Mouse (Mus musculus) embryonic facial prominence, embryonic 14.5 days (tissue): ENCODE measurements around the gene Atp9a. TPM values are rescaled to one million over a fixed set of nuclear protein-coding genes. Genes with fewer than 3 reads are reported as not detected.

Experiments
- ATAC-seq: fragments of 200-750 bp; cut with Nextera tagmentation; 2 replicates; pipeline ENCODE4 v1.8.0; 2017; ENCODE audit warnings: low read depth, moderate number of reproducible peaks, moderate TSS enrichment
- DNase-seq: peaks from one replicate; pipeline ENCODE4 v3.0.0-alpha.2; 2015; ENCODE audit warnings: low spot score
- H3K27ac ChIP-seq: fragments of 300-500 bp; sonication (generic); replicated peaks from 2 replicates; pipeline ENCODE4 v1.5.1; 2014; ENCODE audit warnings: low read depth, mild to moderate bottlenecking, low read length, moderate library complexity
- H3K27me3 ChIP-seq: fragments of 300-500 bp; sonication (generic); replicated peaks from 2 replicates; pipeline ENCODE4 v1.6.1; 2014; ENCODE audit warnings: low read length; ENCODE audit not compliant: control insufficient read depth, insufficient read depth
- H3K36me3 ChIP-seq: fragments of 300-500 bp; sonication (generic); 2 replicates; pipeline ENCODE4 v1.6.1; 2014; ENCODE audit warnings: low read length, mixed read lengths; ENCODE audit not compliant: control insufficient read depth, insufficient read depth
- H3K4me1 ChIP-seq: fragments of 300-500 bp; sonication (generic); 2 replicates; pipeline ENCODE4 v1.6.1; 2014; ENCODE audit warnings: antibody characterized with exemption, low read length; ENCODE audit not compliant: control insufficient read depth, insufficient read depth
- H3K4me2 ChIP-seq: fragments of 300-500 bp; sonication (generic); 2 replicates; pipeline ENCODE4 v1.6.1; 2014; ENCODE audit warnings: low read depth, mild to moderate bottlenecking, low read length, moderate library complexity, mixed read lengths
- H3K4me3 ChIP-seq: fragments of 300-500 bp; sonication (generic); 2 replicates; pipeline ENCODE4 v1.5.1; 2014; ENCODE audit warnings: low read depth, mild to moderate bottlenecking, low read length
- H3K9ac ChIP-seq: fragments of 300-500 bp; sonication (generic); 2 replicates; pipeline ENCODE4 v1.6.1; 2014; ENCODE audit warnings: low read depth, mild to moderate bottlenecking, low read length, moderate library complexity, mixed read lengths
- H3K9me3 ChIP-seq: fragments of 300-500 bp; sonication (generic); 2 replicates; pipeline ENCODE4 v1.6.1; 2016; ENCODE audit warnings: low read length; ENCODE audit not compliant: control insufficient read depth
- WGBS: fragments of 180-500 bp; shearing (Covaris S2); extraction: QIAGEN DNeasy Blood & Tissue Kit; methylation state at CpG from one replicate; pipeline ENCODE4 v1.1.7; 2014; 5-methylcytosine and 5-hydroxymethylcytosine counted together
- polyA plus RNA-seq: library from polyadenylated mRNA; unstranded; fragments of >200 nt; fragmentation: Nextera tagmentation; extraction: Ambion mirVana; gene quantifications from 2 replicates; pipeline ENCODE4 v1.2.1, GENCODE M21; 2014

The Atp9a gene
- polyA plus RNA-seq, 1 experiment from 2014 or later: 28.7 TPM

DNA sequence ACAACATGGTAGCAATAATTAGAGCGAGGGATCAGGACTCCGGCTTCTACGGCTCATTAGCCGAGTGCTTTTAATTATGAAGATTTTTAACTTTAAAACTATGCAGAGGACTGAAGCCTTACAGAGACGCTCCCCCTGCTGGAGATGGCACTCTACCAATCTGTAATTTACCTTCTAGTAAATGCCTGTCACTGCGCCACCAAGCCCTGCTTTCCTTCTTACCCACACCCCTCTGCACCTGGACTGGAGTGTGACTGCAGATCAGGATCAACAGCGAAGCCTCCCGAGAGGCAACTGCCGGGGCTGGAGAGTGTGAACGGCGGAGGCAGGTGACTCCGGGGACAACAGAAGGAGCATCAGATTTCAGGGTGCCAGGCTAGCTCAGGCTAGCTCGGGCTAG is 72.4 kb downstream of the Atp9a start:
- DNase-seq: peak; percentile 22
- WGBS: 41% methylated on average over 13 of the region's 13 CpGs

DNA sequence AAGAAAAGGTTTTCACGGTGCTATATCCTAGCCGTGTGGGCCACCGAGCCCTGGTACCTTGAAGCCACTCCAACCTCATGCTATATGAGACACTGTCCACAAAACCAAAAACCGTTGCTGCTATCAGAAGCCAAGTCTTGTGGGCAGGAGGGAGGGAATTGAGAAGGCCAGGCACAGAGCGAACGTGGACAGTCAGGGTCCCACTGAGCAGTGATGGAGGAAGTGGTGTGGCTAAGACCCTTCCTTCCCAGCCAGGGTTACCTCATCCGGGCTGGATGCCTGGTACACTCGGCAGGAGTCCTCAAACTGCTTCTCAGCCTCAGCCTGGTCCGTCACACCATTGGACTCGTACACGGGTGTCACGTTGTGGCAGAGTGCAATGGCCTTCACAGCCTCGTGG is 74.5 kb downstream of the Atp9a start:
- H3K27ac ChIP-seq: no peak overlapping the region
- 89% methylated on average over 13 of the region's 13 CpGs for WGBS
- no peak overlapping the region for H3K4me3 ChIP-seq
- ATAC-seq: no peak
- no peaks in the 10 kb centered on the region for H3K4me1 ChIP-seq
- no peak for DNase-seq
- H3K27me3 ChIP-seq: no peaks in the 10 kb centered on the region
- peaks cover 28% of the 10 kb centered on the region for H3K36me3 ChIP-seq
- no peaks in the 10 kb centered on the region for H3K9me3 ChIP-seq
- no peak overlapping the region for H3K9ac ChIP-seq
- no peak overlapping the region for H3K4me2 ChIP-seq

More for the DNA sequence above, 72.4 kb downstream of the Atp9a start:
- Histone ChIP-seq H3K27me3 (no peaks in the 10 kb centered on the region), H3K4me1 (no peaks in the 10 kb centered on the region), H3K4me2 (no peak overlapping the region), H3K9me3 (no peaks in the 10 kb centered on the region), H3K36me3 (peaks cover 36% of the 10 kb centered on the region), H3K9ac (no peak overlapping the region), H3K4me3 (no peak overlapping the region), H3K27ac (no peak overlapping the region)
- no peak for ATAC-seq

DNA sequence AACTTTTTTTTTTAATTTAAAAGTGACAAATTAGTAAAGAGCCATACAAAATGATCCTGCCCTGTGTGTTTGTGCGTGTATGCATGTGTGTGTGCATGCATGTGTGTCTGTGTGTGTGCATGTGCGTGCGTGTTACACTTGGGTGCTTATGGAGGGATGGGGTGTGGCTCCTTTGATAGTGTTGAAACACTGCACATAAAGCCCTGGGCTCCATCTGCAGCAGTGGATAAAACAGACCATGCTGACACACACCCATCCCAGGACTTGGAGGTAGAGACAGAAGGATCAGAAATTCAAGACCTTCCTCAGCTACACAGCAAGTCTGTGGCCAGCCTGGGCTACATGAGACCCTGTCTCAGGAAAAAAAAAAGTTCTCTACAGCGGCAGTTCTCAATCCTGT is 76.5 kb downstream of the Atp9a start:
- DNase-seq (no peak), ATAC-seq (no peak)
- H3K4me2 ChIP-seq: no peak overlapping the region
- H3K36me3 ChIP-seq: peaks cover 16% of the 10 kb centered on the region
- no peak overlapping the region for H3K27ac ChIP-seq
- H3K9me3 ChIP-seq: no peaks in the 10 kb centered on the region
- H3K4me1 ChIP-seq: no peaks in the 10 kb centered on the region
- no peaks in the 10 kb centered on the region for H3K27me3 ChIP-seq
- 89% methylated on average over 4 of the region's 4 CpGs for WGBS
- no peak overlapping the region for H3K9ac ChIP-seq
- no peak overlapping the region for H3K4me3 ChIP-seq

DNA sequence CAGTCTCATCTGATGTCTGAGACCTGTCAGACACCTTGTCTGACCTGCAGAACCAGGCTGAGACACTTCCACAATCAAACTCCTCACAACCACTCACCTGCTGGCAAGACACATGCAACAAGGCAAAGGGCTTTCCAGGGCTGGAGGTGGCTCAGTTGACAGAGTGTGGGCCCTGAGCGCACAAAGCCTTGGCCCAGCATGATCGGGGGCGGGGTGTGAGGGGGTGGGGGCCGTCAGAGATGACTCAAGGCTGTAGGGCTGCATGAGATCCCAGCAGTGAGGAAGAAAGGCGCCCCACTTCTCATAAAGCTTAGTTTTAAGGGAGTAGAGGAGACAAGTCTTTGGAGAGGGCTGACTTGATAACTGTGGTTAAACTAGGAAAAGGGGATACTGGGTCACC is 78.5 kb downstream of the Atp9a start:
- Histone ChIP-seq H3K27ac (no peak overlapping the region), H3K4me2 (no peak overlapping the region), H3K9ac (no peak overlapping the region), H3K4me3 (no peak overlapping the region), H3K4me1 (no peaks in the 10 kb centered on the region), H3K27me3 (no peaks in the 10 kb centered on the region), H3K9me3 (no peaks in the 10 kb centered on the region), H3K36me3 (peaks cover 22% of the 10 kb centered on the region)
- no peak for DNase-seq
- ATAC-seq: no peak
- WGBS: 77% methylated on average over 5 of the region's 5 CpGs

DNA sequence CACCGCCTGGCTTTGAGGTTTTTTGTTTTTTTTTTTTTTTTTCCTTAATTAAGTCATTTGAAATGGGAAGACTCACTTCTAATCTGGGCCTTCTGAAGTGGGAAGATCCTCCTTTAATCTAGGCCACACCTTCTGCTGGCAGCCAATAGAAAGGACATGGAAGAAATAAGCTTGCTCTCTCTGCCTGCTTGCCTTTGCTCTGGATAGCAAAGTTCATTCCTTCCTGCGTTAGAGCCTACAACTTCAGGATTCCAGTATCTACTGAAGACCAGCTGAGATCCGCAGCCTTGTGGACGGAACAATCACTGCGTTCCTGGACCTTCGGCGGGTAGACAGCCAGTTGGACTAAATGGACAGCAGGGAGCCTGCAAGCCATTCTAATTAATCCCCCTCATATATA is 79.0 kb downstream of the Atp9a start:
- no peak for ATAC-seq
- DNase-seq: no peak
- 86% methylated on average over 7 of the region's 7 CpGs for WGBS

DNA sequence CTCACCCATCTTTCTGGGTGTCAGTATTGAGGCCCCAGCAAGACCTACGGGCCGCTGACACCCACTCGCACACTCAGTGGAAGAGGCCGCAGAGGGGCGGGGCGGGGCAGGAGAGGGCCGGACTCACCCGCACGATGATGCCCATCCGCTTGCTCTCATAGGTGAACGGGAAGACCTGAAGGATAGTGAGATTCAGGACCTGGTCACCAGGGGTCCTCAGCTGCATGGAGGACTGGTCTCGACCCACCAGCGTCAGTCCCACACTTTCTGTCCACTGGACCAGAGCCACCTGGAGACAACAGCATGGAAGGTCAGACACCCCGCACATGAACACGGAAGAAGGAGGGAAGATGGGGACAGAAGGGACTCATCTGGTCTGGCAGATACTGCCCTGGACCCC is 80.4 kb downstream of the Atp9a start:
- Histone ChIP-seq H3K27ac (no peak overlapping the region), H3K9ac (no peak overlapping the region), H3K4me1 (no peaks in the 10 kb centered on the region), H3K4me2 (no peak overlapping the region), H3K9me3 (no peaks in the 10 kb centered on the region), H3K27me3 (no peaks in the 10 kb centered on the region), H3K4me3 (no peak overlapping the region), H3K36me3 (peaks cover 18% of the 10 kb centered on the region)
- DNase-seq (no peak), ATAC-seq (no peak)
- WGBS: 69% methylated on average over 15 of the region's 15 CpGs

More for the DNA sequence above, 79.0 kb downstream of the Atp9a start:
- H3K4me3 ChIP-seq: no peak overlapping the region
- no peak overlapping the region for H3K27ac ChIP-seq
- no peak overlapping the region for H3K9ac ChIP-seq
- H3K4me2 ChIP-seq: no peak overlapping the region
- H3K27me3 ChIP-seq: no peaks in the 10 kb centered on the region
- H3K9me3 ChIP-seq: no peaks in the 10 kb centered on the region
- peaks cover 18% of the 10 kb centered on the region for H3K36me3 ChIP-seq
- no peaks in the 10 kb centered on the region for H3K4me1 ChIP-seq

DNA sequence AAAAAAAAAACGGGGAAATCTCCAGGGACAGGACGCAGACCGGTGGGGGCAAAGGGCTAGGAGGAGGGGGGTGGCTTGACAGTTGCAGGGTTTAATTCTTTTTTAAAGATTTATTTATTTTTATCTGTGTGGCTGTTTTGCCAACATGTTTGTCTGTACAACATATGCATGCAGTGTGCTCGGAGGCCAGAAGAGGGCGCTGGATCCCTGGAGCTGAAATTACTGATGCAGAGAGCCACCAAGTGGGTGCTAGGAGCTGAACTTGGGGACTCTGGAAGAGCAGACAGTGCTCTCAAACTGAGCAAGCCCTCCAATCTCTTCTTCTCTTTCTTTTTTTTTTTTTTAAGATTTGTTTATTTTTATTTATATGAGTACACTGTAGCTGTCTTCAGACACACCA is 81.9 kb downstream of the Atp9a start:
- Histone ChIP-seq H3K4me2 (no peak overlapping the region), H3K27ac (no peak overlapping the region), H3K9me3 (no peaks in the 10 kb centered on the region), H3K27me3 (no peaks in the 10 kb centered on the region), H3K4me3 (no peak overlapping the region), H3K9ac (no peak overlapping the region), H3K4me1 (no peaks in the 10 kb centered on the region), H3K36me3 (peaks cover 18% of the 10 kb centered on the region)
- 58% methylated on average over 5 of the region's 5 CpGs for WGBS
- DNase-seq: no peak
- no peak for ATAC-seq

DNA sequence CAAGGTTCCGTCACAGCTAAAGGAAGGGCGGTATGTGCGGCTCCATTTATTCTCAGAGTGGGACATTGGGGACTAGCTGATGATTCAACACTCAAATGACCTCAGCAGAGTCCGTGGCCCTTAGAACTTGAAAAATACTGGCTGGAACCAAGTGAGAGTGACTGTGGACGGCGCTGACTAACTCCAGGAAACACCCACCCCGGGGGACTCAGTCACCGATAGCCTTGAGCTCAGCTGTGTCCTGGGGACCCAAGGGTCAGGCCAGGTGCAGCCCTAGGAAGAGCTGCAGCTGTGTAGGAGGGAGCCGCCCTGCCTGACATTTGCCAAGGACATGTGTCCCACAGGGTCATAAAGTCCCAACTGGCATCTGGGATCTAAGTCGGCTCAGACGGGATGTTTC is 83.7 kb downstream of the Atp9a start:
- ATAC-seq: 0 out of 2 replicates have a peak, but pooled peaks have one; percentile 24
- no peaks in the 10 kb centered on the region for H3K9me3 ChIP-seq
- no peaks in the 10 kb centered on the region; the same call in 1 of the 2 replicates for H3K4me1 ChIP-seq
- no peak overlapping the region for H3K4me2 ChIP-seq
- 78% methylated on average over 11 of the region's 11 CpGs for WGBS
- H3K9ac ChIP-seq: no peak overlapping the region
- H3K27ac ChIP-seq: no peak overlapping the region
- no peaks in the 10 kb centered on the region for H3K27me3 ChIP-seq
- H3K4me3 ChIP-seq: no peak overlapping the region
- peaks cover 16% of the 10 kb centered on the region; the same call in 1 of the 2 replicates for H3K36me3 ChIP-seq
- no peak for DNase-seq

DNA sequence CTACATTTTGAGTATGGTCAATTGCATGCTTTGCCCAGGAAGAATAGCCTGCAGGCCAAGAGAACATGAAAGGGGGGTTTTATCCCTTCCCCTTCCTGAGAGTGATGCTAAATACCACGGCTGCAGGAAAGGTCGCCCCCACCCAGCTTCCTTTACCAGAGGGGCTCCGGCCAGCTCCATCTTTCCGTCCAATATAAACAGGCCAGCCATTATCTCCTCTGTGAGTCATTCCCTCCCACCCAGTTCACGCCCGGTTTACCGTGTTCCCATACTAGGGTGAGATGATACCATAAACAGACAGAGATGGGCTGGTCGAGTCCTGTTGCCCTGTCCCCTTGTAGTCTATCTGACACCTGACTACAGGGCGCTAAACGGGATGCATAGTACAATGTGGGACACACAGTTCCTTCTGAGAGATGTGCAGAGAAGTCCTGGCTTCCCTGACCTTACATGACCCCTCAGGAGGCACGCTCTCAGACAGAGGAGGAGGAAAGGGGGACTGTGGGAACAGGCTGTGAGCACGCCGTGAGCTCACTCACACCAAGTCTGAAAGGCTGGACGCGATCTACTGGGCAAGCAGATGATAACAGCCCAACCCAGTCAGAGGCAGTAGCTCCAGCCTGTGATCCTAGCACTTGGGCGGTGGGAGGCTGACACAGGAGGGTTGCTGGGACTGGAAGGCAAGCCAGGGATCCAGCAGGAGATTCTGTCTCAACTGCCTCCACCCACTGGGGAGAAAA is 85.5 kb downstream of the Atp9a start:
- WGBS: 55% methylated on average over 16 of the region's 16 CpGs
- no peak for ATAC-seq
- Histone ChIP-seq H3K4me2 (no peak overlapping the region), H3K4me1 (no peaks in the 10 kb centered on the region; the same call in 1 of the 2 replicates), H3K27ac (no peak overlapping the region), H3K9me3 (no peaks in the 10 kb centered on the region), H3K36me3 (peaks cover 29% of the 10 kb centered on the region), H3K4me3 (no peak overlapping the region), H3K27me3 (no peaks in the 10 kb centered on the region), H3K9ac (no peak overlapping the region)
- no peak for DNase-seq
